Mouse (Mus musculus): ENCODE measurements around the gene Aurkb. TPM values are rescaled to one million over a fixed set of nuclear protein-coding genes. Genes with fewer than 3 reads are reported as not detected.

Aurkb gene
- total RNA-seq, 2 experiments from 2014 or later, result 0.73 to 0.99 TPM

DNA sequence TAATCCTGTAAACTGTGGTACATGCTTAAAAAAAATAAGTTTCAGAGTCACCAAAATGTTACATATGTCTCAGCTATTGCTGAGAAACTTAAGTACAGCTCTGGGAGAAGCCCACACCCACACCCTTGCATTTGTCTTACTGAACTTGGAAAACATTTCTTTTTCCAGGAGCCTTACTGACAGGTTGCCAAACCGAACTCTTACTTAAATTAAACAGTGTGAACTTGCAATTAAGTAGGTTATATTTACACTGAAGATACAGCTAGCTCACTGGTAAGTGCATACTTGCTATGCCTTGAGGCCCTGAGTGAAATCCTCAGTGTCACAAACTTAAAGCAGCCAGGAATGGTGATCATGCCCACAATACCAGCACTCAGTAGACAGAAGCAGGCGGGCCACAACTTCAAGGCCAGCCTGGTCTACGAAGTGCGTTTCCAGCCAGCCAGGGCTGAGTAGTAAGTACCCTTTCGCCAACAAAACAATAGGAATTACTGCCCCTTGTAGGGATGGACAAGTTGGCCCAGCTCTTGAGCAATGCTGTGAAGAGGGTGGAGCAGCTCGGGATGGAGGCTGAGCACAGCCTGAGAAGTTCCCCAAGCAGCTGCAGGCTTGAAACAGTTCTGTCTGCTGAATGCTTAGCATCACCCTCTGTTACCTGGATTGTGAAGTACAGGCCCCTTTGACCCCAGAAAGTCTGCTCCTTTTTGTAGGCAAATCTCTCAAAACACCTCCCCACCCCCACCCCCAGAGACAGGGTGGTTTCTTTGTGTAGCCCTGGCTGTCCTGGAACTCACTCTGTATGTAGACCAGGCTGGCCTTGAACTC lies 28.7 kb downstream of the Aurkb start:
- DNase-seq (ENCODE audit: low spot score in 2 of 2), result peak in 1 of 2 experiments; percentile 65
- intact Hi-C loops (cut with DNase I), result loop anchor here (1.0 kb wide), 1 partner anchor 12 kb away; no protein-coding TSS in a partner anchor

DNA sequence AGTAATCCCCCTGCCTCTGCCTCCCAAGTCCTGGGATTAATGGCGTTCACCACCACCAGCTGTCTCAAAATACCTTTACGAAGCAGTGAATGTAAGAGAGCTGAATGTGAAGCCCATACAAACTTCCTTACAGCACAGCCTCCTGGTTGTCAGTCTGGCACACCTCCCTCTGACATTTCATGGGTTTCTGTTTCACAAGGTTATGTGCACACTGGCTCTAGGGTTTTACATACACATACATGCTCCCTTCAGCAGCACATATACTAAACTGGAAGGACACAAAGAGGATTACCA lies 29.3 kb downstream of the Aurkb start:
- DNase-seq (ENCODE audit: low spot score in 2 of 2), result no peak
- intact Hi-C loops (cut with DNase I), result loop anchor here (1.0 kb wide), 1 partner anchor 12 kb away; no protein-coding TSS in a partner anchor

DNA sequence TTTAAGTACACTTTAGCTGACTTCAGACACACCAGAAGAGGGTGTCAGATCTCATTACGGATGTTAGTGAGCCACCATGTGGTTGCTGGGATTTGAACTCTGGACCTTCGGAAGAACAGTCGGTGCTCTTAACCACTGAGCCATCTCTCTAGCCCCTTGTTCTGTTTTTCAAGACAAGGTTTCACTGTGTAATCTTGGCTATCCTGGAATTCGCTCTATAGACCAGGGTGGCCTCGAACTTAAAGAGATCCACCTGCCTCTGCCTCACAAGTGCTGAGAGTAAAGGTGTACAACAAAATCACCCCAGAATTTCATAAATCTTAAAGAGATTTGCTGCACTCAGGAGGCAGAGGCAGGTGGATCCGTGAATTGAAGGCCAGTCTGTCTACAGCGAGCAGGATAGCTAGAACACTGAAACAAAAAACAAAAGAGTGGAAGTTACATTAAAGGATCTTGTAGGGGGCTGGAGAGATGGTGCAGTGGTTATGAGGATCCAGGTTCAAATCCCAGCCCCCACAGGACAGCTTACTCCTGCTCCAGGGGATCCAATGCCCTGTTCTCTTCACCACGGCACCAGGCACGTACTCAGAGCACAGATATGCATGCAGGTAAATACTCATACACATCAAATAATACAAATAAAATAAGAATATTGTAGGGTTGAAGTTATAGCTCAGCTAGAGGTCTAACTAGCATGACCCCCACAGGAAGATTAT lies 30.5 kb downstream of the Aurkb start:
- intact Hi-C loops (cut with DNase I), result no loop called here
- DNase-seq (ENCODE audit: low spot score in 2 of 2), result no peak

DNA sequence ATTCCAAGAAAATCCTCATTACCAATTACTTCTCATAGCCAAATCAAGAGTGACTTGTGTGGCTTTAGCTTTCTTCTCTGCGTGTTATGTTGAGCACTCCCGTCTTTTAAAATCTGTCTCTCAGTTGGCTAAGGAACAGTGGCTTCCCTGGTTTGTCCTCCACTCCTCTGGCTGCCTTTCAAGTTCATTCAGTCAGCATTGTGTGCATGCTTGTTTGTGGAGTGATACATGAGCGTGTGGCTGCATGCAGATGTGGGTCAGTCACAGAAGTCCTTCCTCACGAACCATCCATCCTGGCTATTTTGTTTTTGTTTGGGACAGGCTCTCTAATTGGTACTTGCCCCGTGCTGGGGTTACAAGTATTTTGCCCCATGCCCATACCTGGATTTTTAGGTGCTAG lies 31.1 kb downstream of the Aurkb start:
- intact Hi-C loops (cut with DNase I), result no loop called here
- DNase-seq (ENCODE audit: low spot score in 2 of 2), result no peak

DNA sequence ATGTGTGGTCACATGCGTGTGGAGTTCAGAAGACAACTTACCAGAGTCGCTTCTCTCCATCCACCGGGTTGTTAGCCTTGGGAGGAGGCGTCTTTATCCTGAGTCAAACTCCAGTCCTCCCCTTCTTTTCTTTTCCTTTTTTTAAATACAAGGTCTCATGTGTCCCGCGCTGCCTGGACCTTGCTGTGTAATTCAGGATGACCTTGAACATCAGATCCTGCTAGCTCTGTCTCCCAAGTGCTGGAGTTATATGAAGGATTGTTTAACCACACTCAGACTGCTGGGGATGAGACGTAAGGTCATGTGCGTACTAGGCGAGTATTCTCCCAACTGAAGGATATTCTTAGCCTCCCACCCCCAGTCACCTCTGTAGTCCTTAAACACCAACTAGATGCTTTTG lies 31.9 kb downstream of the Aurkb start:
- intact Hi-C loops (cut with DNase I), result no loop called here

DNA sequence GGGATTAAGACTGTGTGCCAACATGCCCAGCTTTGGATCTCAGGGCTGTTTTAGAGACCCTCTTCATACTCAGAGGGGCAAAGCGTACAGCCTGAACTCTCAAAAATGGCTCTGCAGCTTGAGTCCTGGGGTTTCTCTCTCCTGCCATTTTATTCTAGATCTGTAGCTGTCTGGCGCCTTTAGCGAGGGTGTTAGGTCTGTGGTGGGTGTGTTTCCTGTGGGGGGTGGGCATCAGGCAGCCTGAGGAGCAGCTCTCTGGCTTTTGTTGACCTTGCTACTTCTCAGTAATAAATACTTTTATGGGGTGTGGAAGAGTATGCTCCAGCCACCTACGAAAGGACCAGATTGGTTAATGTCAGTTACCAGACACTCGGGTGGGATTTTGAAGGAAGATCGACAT lies 32.6 kb downstream of the Aurkb start:
- no peak for DNase-seq (ENCODE audit: low spot score in 2 of 2)
- intact Hi-C loops (cut with DNase I), result no loop called here

More for the DNA sequence above, 31.9 kb downstream of the Aurkb start:
- DNase-seq (ENCODE audit: low spot score in 2 of 2), result no peak

DNA sequence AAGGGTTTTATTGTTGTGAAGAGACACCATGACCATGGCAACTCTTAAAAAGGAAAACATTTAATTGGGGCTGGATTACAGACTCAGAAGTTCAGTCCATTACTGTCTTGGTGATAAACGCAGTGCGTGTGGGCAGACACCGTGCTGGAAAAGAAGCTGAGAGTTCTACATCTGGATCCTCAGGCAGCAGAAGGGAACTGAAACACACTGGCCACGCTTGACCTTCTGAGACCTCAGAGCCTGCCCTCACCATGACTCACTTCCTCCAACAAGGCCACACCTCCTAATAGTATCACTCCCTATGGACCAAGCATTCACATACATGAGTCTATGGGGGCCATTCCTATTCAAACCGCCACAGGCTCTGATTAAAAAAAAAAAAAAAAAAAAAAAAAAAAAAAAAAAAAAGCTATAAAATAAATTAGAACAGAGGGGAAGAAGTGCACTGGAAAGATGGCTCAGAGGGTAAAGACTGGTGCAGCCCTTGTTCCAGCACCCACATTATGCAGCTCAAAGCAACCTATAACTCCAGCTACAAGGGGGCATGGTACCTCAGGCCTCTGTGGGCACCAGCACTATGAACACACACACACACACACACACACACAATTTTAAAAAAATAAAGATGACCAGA lies 33.5 kb downstream of the Aurkb start:
- intact Hi-C loops (cut with DNase I), result no loop called here
- no peak for DNase-seq (ENCODE audit: low spot score in 2 of 2)

DNA sequence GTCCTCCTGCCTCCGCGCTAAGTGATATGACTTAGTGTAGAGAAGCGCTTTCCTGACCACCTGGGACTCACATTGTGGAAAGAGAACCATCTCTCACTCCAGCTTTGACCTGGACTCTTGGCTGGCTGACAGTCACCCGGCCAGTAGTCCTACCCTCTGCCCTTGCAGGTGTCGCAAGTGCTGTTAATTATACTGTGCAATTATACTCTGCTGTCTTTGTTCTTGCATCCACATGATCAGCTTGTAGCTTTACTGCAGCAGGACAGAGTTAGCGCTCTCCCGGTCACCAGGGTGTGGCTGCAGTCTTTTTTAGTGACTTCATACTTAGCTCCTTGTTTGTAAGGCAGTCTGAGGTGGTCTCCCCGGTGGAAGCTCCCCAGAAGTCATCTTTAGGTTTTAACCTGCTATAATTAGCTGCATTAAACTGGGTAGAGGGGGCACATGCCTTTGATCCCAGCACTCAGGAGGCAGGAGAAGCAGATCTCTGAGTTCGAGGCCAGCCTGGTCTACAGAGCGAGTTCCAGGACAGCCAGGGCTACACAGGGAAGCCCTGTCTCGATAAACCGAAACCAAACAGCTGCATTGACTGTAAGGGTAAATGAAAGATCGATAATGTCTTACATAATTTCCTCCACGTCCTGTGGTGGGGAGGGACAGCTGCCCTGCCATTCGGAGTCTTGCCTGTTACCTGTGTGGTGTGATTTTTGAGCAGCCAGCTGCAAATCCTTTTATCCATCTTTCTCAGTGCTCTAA lies 34.8 kb downstream of the Aurkb start:
- intact Hi-C loops (cut with DNase I), result no loop called here
- no peak for DNase-seq (ENCODE audit: low spot score in 2 of 2)

DNA sequence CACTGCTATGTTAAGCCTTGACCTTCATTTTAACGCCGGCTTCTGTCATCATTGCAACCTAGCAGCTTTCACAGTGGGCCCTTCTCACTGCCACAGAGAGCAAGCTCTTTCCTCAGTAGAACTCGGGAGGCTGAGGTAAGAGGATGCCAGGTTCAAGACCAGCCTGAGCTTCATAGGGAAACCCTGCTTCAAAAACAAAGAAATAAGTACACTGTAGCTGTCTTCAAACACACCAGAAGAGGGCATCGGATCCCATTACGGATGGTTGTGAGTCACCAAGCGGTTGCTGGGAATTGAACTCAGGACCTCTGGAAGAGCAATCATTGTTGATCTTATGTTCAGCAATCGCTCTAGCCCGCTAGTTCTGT lies 35.4 kb downstream of the Aurkb start:
- intact Hi-C loops (cut with DNase I), result no loop called here

DNA sequence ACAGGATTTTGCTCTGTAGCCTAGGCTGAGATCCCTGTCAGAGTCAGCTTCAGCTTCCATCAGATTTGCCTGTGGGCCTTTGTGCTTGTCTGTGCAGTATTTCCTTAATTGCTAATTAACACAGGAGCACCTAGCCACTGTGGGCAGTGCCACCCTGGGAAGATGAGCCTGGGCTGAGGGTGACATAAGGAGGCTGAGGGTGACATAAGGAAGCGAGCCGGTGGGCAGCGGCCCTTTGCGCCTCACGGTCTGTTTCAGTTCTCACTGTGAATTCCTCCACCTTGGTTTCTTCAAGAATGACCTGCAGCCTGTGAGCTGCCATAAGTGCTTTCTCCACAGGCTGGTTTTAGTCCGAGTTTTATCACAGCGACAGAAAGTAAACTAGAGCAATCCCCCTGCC lies 36.2 kb downstream of the Aurkb start:
- intact Hi-C loops (cut with DNase I), result no loop called here
- DNase-seq (ENCODE audit: low spot score in 2 of 2), result no peak

More for the DNA sequence above, 35.4 kb downstream of the Aurkb start:
- DNase-seq (ENCODE audit: low spot score in 2 of 2), result no peak

DNA sequence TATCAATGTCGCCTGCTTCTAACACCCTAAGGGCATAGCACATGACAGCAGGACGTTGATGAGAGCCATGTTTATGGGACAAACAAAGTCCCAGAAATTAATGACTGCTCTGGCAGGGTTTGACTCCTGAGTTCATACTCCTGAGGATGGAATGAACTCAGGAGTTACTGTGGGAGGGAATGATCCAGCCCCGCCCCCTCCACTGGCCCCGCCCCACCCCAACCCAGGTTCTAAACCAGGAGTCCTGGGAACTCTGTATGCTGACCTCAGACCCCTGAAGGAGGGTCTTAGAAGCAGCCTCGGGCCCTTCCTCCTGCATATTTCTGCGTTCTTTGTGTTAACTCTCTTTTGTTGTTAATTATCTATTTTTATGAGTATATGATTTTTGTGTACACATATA lies 40.2 kb downstream of the Aurkb start:
- DNase-seq (ENCODE audit: low spot score in 2 of 2), result no peak
- intact Hi-C loops (cut with DNase I), result loop anchor here (1.0 to 5.0 kb wide), 2 partner anchors 11 to 37 kb away; partner anchors contain the start of genes 9130213A22Rik and Hes7

DNA sequence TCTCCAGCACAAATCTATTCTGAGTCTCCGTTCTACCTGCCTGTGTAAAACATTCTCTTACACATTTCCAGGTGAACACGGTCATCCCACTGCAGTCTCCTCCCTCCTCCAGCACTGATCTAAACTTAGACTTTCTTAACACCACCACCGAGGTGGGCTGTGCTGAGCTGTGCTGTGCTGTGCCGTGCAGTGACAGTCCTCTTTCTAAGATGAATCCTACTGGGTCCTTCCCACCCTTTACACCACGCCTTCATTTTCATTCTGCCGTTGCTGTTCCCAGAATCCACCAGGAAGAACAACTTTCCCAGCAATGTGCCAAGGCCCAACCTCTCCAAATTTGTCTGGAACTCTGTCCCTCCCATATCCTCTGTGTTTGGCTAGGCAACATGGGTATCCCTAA lies 40.9 kb downstream of the Aurkb start:
- intact Hi-C loops (cut with DNase I), result loop anchor here (1.0 to 5.0 kb wide), 2 partner anchors 12 to 36 kb away; partner anchors contain the start of genes 9130213A22Rik and Hes7
- peak in 1 of 2 experiments; percentile 90 for DNase-seq (ENCODE audit: low spot score in 2 of 2)

DNA sequence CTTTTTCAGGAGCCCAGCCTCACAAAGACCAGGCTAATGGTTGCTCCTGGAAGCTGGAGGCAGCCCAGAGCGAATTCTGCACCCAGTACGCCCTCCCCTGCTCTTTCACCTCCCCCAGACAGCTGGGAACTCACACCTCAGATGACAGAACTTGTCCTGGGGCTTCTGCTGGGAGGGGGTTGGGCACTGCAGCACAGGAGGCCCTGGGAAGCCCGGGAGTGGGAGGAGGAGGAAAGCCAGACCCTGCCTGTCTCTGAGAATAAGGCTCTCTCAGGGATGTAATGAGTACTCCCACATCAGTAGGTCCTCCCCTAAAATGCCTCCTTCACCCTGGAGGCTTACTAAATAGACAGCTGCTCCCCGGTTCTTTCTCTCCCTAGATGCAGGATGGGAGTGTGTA lies 41.6 kb downstream of the Aurkb start:
- DNase-seq (ENCODE audit: low spot score in 2 of 2), result peak in 1 of 2 experiments; percentile 82
- intact Hi-C loops (cut with DNase I), result loop anchor here (5.0 kb wide), 1 partner anchor 35 kb away; the partner anchor contains the start of genes 9130213A22Rik and Hes7

DNA sequence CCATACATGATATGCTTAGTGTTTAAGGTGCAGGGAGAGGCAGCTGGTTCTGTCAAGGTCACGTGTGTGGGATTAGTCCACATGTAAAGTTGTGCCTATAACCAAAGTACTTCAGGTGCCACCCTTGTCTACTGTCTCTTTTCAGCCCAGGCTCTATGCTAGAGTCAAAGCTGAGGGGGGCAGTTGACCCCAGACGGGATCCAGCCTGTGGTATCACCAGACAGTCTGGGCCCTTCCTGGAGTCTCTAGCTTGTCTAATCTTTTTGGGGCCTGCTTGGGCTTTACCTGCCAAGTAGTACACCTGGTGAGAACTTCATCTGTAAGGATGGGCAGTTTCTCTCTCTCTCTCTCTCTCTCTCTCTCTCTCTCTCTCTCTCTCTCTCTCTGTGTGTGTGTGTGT lies 42.1 kb downstream of the Aurkb start:
- peak in 1 of 2 experiments; percentile 3 for DNase-seq (ENCODE audit: low spot score in 2 of 2)
- intact Hi-C loops (cut with DNase I), result loop anchor here (5.0 kb wide), 1 partner anchor 35 kb away; the partner anchor contains the start of genes 9130213A22Rik and Hes7

DNA sequence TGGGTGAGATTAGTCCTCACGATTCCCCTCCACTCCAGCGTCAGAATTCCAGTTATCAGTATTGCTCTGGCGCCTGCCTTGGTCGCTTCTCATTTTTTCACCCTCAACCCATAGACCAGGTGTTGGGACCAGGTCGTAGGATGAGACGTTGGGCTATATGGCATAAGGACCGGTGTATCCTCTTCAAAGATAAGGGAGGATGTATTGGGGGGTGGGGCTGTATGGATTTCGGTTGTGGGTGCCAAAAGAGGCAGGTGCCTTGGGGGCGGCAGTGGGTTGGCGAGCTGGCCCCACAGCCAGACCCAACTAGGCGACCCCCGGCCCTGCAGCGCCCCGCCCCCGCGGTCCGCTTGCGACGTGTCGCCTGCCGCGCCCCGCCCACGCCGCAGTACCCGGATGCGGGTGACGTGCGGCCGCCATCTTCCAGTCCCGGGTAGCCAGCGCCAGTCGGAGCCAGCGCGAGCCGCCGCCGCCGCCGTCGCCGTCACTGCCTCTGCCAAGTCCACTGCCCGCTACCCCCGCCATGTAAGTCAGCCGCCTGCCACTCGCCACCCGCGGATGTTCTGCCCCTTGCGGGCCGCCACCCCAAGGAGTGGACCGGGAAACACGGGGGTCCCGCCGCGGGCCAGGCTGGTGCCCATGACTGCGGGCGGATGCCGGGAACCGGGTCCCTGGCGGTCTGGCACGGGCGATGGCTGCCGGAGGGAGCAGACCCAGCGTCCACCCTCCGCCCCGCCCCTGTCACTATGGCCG lies 42.8 kb downstream of the Aurkb start, which contains the start of gene Vamp2:
Gene Vamp2 (plus strand): TSS at position 388 of the 753 bp plus-strand sequence.
- intact Hi-C loops (cut with DNase I), result loop anchor here (5.0 kb wide), 1 partner anchor 34 kb away; the partner anchor contains the start of genes 9130213A22Rik and Hes7

DNA sequence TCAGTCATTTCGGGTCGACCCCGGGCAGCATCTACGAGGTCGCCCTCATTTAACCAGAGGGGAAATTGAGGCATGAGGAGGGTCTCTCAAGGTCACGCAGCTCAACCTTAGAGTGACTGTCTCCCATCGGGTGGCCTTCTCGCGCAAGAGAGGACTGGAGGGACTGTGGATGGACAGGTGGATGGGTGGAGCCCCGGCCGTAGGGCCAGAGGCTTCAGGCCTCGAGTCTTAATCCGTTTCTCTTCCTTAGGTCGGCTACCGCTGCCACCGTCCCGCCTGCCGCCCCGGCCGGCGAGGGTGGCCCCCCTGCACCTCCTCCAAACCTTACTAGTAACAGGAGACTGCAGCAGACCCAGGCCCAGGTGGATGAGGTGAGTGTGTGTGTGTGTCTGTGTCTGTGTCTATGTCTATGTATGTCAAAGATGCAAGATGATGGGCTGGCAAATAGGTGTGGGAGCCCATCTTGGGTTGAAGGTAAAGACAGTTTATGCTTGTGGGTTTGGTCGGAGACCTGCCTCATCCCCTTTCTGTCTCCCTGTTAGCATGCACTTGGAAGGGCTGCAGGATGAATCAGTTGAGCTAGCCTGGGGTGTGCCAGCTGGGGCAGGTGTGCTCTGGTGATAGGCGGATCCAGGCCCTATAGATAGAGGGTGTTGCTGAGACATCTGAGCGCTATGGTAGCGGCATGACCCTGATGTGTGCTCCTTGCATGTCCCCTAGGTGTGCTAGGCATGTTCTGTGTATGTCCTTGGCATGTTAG lies 43.6 kb downstream of the Aurkb start:
- intact Hi-C loops (cut with DNase I), result loop anchor here (5.0 kb wide), 1 partner anchor 33 kb away; the partner anchor contains the start of genes 9130213A22Rik and Hes7
- DNase-seq (ENCODE audit: low spot score in 2 of 2), result no peak

More for the DNA sequence above, 42.8 kb downstream of the Aurkb start, which contains the start of gene Vamp2:
- DNase-seq (ENCODE audit: low spot score in 2 of 2), result peak; percentile 94 to 95

DNA sequence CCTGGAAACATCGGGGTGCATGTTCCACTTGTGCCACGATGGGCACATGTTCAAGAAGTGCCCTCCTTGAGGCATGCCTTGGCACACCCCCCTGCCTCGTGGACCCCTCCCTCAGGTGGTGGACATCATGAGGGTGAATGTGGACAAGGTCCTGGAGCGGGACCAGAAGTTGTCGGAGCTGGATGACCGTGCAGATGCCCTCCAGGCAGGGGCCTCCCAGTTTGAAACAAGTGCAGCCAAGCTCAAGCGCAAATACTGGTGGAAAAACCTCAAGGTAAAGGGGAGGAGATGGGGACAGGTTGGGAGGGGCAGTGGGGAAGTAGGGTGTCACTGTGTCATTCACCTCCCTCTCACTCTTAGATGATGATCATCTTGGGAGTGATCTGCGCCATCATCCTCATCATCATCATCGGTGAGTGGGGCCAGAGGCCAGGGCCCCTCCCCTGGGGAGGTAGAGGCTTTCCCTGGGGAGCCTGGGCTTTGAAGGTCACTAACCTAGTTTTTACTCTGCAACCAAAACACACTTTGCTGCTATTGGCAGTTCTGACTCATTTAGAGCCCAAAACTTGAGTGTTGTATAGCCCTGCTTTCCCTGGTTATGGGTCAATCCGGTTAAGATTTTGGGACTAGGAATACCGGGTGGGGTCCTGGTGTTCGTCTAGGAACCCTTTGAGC lies 44.3 kb downstream of the Aurkb start:
- intact Hi-C loops (cut with DNase I), result loop anchor here (5.0 kb wide), 1 partner anchor 33 kb away; the partner anchor contains the start of genes 9130213A22Rik and Hes7

More for the DNA sequence above, 44.3 kb downstream of the Aurkb start:
- DNase-seq (ENCODE audit: low spot score in 2 of 2), result no peak

Measured in left cerebral cortex, postnatal 25 days (tissue).